Mouse (Mus musculus) layer of hippocampus, adult 9-10 months (tissue): ENCODE results near the gene Ces1c.

Source experiments
- DNase-seq: peaks from one replicate; pipeline ENCODE4 v3.0.0; 2022; ENCODE audit warnings: low spot score

Gene Ces1c

DNA sequence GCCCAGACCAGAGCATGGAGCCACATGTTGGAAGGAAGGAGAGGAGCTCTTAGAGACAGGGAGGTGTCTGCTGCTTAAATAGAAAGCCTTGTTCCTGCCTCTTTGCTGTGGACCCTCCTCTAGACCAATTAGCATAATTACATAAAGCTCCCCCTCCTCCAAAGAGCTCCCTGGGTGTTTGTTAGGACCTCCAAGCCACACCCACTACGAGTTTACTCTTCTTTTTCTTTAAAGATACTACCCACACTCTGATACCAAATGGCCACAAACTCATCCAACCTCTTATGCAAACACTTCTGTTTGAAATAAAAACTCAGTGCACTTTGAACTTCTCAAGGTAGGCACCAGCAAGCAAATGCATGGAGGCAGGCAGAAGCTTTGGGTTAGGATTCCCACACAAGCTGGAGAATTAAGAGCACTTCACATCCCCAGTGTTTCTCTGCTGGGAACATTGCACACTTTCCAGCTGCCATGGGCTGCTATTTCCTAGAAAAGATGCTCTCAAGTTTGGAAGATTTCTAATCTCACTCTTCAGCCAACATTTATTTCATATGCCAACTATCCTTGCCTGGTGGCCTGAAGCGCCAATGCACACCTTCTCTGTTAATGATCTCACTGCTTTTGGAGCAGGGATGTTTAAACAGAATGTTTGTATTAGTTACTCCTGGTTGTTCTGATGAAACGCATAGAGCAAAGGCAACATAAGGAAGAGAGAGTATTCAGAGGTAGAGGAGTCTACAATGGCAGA lies at the start of gene Ces1c:
Gene Ces1c, minus strand, starts transcription at position 51 of the 748 bp plus-strand sequence.
- no peak for DNase-seq

DNA sequence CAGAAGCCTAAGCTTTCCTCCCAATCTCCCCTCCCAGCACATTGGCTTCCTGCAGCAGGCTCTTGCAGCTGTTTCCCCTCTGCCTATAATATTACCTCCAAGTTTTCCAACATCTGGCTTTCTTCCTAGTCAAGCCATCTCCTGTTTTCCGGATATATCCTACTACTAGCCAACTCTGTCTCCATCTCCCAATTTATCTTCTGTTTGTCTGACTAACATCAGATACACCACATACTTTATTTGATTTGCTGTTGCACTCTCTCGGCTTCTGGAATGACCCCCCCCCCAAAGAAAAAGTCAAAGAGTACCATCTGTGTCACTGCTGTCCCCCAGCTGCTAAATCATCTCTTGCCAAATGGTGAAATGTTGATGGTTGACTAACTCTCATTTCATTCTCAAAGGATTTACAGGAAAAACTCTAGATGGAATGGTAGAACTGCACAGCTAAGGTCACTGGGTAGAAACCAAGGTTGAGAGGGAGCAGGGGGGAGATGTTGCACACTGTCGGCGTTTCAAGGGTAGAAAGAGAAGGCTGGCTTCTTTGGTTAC lies 49.6 kb upstream of the Ces1c start:
- DNase-seq = no peak

DNA sequence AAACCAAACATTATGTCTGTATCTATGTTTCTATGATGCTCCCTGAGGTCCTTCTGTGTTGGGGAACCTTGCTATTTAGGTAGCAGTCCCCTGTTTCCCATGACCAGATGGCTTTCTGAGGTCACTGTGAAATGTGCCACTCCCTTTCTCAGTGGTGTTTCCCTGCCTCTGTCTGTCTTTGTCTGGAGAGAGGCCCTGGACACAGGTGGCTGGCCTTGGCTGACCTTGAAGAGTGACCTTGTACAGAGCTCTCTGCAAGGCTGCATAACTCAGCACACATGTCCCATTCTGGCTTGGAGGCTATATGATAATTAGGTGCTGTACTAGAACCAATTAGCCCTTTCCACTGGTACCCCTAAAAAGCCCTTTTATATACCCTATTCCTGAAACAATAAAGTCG lies 45.5 kb upstream of the Ces1c start:
- DNase-seq = no peak

DNA sequence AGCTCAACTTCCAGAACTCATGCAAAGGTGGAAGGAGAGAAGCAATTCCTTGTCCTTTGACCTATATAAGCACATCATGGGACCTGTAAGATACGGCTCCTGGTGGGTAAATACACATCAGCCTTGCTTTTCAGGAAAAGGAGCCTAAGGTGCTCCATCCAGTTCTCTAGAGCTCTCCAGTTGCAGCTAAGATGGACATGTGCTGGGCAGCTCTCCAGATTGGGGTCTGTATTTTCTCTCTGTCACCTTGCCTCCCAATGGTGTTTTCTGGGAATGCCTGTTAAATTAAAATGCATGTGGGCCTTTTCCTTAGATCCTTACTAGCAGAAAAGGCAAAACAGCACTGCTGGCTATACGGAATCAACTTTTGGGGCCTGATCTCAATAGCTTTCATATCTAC lies 43.5 kb upstream of the Ces1c start:
- no peak for DNase-seq

DNA sequence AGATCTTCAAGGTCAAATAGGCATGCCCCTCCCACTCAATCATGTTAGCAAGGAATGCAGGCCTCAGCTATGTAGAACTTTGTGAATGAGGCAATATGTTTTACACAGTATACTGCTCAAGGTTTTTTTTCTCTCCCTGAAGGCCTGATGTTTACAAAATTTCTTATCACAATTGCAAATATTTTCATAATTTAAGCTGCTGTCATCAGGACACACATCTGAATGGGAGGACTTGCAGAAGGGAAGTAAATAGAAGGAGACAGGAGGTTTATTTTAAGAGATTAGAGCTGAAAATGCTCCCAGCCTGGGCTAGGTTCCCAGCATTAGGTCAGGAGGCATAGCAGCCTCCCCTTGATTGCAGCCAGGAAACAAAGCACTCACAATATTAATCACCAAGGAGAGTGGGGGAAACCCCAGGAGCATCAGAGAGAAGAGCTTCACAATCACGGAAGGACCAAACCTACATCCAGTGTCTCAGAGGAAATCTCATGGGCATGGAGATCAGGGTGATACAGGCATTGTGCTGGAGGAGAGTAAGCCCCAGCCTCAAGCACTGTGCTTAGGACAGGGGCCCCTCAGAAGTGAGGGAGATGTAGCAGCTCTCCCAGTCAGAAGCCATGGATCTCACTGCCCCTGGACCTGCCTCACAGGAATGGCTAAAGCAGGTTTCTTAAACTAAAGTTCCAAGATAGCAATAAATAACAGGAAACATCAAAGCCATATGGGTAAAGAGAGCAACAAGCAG lies 40.9 kb upstream of the Ces1c start:
- DNase-seq = no peak

DNA sequence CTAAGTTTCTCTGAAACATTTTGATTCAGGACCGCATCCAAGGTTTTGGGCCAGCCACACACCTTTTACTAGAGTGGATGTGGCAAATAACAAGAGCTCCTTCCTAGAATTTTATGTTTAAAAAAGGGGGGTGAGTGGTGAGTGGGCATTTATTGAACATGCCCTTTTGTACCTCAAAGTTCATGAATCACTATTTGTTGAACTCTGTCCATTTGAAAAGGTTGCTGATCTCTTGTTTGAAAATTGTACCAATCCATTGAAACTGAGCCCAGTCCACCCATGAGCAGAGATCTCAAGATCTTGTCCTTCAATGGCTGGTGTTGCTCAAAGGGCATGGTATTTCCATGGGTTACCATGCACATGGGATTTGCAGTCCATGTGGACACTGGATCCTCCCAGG lies 32.3 kb upstream of the Ces1c start:
- DNase-seq = no peak

DNA sequence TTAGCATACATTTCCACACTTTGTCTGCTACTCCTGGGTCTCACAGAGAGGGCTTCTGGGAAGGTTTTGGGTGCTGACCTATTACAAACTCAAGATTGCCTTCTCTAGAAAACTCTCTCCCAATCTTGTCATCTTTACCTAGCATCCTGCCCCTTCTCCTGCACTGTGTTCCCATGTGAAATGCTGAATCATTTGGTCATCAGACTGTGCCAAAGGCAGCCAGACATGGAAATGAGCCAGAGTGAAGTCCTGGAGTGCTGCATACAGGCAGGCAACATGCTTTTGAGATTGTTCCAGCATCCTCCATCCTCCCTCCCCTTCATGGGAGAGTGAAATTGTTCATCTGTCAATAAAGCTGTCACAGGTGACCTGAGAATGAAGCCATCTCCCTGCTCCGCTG lies 20.3 kb upstream of the Ces1c start:
- DNase-seq = no peak

DNA sequence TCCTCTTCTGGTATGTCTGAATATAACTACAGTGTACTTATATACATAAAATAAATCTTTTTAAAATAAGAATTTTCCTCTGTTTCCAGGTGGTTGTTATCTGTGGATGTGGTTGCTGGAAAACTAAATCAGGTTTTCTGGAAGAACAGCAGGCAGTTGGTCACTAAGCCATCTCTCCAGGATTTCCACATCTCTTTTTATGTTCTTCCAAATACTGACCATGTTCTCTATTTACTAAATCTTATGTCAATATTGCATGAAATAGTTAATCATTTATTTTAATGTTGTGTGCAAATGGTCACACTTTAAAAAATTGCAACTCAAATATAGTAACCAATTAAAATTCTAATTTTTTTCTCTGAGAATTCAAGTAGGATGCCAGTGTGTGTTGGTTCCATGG lies 16.2 kb upstream of the Ces1c start:
- DNase-seq = no peak

DNA sequence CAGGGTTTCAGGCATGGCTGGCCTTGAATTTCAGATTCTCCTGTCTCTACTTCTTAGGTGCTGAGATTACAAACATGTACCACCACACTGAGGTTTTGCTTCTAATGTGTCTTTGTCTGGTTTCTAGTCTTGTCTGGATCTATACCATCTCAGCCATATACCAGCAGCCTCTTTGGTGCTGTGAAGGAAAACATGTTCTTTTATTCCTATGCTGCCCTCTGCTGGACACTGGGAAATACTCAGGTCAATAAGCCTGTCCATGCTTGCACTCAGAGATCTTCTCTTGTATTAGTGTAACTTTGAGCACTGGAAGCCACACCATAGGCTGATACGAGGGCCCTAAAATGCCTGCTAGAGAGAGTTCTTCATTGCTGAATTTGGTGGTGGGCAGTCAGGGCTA lies 9.6 kb upstream of the Ces1c start:
- peak; percentile 33 for DNase-seq

DNA sequence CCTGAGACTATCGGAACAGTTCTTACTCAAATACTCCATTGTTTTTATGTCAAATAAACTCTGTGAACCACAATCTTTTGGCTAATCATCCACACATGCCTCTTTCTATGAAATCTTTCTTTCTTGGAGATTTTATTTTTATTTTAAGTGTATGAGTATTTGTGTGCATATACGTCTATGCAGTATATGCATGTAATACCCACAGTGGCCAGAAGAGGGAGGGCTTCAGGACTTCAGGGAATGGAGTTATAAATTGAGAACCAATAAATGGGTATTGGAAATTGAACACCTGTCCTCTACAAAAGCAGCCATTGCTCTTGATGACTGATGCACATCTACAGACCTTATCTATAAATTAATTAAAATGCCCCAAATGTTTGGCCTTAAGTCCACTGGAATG lies 1.1 kb upstream of the Ces1c start:
- no peak for DNase-seq

DNA sequence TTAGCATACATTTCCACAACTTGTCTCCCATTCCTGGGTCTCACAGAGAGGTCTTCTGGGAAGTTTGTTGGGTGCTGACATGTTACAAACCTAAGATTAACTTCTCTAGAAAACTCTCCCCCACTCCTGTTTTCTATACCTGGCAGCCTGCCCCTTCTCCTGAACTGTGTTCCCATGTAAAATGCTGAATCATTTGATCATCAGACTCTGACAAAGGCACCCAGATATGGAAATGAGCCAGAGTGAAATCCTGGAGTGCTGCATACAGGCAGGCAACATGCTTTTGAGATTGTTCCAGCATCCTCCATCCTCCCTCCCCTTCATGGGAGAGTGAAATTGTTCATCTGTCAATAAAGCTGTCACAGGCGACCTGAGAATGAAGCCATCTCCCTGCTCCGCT lies 4.6 kb downstream of the Ces1c start:
- no peak for DNase-seq

DNA sequence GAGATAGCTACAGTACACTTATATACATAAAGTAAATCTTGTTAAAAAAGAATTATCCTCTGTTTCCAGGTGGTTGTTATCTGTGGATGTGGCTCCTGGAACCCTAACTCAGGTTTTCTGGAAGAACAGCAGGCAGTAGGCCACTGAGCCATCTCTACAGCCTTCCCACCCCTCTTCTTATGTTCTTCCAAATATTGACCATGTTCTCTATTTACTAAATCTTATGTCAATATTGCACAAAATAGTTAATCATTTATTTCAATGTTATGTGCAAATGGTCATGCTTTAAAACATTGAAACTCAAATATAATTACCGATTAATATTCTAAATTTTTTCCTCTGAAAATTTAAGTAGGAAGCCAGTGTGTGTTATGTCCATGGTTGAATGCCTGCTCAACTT lies 9.1 kb downstream of the Ces1c start:
- no peak for DNase-seq

DNA sequence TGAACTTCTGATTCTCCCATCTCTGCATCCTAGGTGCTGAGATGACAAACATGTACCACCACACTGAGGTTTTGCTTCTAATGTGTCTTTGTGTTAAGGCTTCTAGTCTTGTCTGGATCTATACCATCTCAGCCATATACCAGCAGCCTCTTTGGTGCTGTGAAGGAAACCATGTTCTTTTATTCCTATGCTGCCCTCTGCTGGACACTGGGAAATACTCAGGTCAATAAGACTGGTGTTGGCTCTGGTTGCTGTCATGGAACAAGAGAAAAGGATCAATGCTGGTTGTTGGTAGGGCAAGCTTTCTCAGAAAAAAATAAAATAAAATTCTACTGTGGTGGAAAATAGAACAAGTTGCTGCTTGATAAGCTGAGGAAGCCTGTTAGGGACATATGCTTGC lies 35.7 kb downstream of the Ces1c start:
- peak; percentile 10 for DNase-seq

DNA sequence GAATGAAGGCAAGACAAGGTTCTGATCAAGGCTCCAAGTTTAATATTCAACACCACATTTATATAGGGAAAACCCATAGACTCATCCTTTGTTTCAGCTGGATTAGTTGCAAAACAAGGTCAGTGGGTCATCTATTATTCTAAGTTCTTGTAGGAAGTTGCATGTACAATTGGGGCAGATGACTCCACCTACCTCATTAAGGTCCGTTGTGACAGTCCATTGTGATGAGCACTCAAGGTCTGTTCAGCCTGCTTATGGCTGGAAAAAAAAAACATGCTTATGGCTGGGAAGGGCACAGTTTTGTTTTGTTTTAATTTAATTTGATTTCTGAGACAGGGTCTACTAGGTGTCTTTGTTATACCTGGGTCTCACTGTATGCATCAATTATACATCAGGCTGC lies 39.8 kb downstream of the Ces1c start:
- no peak for DNase-seq

DNA sequence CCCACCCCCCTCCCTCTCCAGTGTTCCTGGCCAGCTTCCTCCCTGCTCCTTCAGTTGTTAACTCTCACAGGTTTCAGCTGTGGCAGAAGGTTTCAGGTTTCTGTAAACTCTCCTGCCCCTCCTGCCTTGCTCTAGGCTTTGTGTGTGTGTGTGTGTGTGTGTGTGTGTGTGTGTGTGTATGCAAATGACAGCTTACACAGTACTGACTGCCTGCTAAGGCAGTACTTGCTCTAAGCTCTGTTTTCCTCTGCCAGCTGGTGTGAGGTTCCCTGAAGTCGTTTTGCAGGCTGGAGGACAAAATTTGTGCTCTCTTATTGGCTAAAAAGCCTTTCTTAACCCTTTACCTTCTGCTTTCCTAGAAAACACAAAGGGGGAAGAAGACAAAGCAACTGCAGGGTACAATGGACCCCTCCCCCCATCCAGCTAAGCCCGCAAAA lies 42.4 kb downstream of the Ces1c start:
- DNase-seq = no peak

DNA sequence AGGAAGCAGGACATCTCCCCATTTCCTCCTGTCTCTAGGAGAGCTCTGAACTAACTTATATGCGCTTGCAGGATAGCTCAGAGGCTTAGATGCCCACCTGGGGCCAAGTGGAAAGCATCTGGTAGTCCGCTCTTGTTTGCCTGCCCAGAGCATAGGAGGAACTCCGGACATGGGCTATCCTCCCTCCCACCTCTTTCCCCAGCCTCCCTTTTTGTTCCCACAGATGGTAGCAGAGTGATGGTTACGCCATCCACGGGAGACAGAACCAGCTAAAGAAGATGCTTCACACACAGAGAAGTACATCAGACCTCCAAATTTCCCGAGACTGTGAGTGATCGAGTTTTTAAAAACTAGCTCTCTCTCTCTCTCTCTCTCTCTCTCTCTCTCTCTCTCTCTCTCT lies 42.9 kb downstream of the Ces1c start:
- DNase-seq = no peak

DNA sequence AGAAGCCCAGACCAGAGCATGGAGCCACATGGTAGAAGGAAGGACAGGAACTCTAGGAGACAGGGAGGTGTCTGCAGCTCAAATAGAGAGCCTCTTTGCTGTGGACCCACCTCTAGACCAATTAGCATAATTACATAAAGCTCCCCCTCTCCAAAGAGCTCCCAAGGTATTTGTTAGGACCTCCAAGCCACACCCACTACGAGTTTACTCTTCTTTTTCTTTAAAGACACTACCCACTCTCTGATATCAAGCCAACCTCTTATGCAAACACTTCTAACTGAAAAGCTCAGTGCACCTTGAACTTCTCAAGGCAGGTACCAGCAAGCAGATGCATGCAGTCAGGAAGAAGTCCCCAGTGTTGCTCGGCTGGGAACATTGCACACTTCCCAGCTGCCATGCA lies 51.2 kb downstream of the Ces1c start, which contains the start of gene Ces1b:
Gene Ces1b, minus strand, starts transcription at position 131 of the 400 bp plus-strand sequence.
- no peak for DNase-seq

DNA sequence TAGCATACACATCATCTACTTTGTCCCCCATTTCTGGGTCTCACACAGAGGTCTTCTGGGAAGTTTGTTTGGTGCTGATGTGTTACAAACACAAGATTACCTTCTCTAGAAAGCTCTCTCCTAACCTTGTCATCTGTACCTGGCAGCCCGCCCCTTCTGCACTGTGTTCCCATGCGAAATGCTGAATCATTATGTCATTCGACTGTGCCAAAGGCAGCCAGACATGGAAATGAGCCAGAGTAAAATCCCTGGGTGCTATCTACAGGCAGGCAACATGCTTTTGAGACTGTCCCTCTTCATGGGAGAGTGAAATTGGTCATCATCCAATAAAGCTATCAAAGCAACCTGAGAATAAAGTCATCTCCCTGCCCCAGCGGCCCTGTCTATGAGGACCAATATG lies 55.8 kb downstream of the Ces1c start:
- no peak for DNase-seq

DNA sequence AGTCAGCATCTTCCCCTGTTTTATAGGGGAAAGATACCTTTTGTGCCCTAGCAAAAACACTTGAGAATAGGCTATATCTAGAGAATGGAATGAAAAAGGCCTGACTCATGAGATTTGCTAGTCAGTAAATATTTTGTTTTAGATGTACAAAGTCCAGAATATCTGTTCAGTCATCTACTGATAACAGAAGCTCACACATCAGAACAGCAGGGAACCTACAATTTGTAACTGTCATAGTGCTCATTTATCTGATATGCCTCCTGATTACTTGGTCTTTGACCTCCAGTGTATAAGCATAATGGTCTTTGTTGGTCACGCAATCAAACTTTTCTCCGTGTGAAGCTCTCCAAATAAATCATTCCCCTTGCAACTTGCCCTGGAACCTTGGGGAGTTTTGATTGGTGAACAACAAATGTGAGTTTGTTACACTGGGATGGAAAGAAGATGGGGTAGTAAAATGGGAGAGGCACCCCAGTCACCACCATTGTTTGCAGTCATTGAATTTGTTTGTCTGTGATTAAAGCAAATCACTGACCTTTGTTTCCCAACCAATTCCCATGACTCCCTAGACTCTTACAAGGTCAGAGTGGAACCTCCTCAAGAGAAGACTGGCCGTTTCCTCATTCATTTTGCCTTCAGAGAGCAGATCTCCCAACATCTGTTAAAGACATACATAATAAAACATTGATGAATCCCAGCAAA lies 67.5 kb downstream of the Ces1c start:
- DNase-seq = no peak

DNA sequence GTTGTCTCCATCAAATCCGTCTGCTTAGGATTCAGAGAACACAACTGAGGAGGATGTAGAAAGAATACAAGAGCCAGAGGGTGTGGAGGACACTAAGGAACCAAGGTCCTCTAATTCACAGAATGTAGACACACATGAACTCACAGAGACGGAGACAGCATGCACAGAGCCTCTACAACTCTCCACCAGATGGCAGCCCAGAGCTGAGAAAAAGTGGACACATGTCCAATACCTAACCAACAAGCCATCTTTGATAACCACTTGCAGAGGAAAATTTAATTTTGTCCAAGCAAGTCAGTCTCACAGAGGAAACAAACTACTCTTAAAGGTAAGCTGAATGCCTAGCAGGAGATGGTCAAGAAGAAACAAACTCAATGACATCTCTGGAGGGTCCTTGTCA lies 71.9 kb downstream of the Ces1c start:
- peak; percentile 38 for DNase-seq

DNA sequence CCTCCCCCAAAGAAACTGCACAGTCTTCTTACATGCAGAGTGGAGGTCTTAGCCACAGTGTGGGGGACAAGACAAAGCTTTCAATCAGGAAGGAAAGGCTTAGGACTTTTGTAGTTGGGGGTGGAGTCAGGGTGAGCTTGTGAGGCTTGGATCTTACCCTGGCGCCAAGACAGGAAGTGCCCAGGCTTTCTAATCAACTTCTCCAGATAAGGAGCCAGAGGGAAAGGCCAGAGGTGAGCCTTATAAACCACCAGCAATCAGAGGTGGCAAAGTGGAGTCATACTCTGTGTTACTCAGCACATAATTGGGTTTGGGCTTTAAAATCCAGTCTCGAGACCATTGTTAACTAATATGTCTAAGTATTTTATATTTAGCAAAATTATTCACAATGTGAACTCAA lies 75.8 kb downstream of the Ces1c start:
- DNase-seq = no peak
